Mouse (Mus musculus) ES-Bruce4 (cell line): ENCODE results near the gene Gucy2d. TPM values are rescaled to one million over a fixed set of nuclear protein-coding genes. Genes with fewer than 3 reads are reported as not detected.

Experiments used
- H3K27ac ChIP-seq: 2 replicates; pipeline ENCODE4 v1.5.1; 2012; ENCODE audit warnings: low read length, inconsistent platforms; ENCODE audit not compliant: insufficient read depth
- H3K27me3 ChIP-seq: 2 replicates; pipeline ENCODE4 v1.6.1; 2012; ENCODE audit warnings: mild to moderate bottlenecking, low read length, inconsistent platforms; ENCODE audit not compliant: control insufficient read depth, poor library complexity, insufficient read depth, severe bottlenecking
- H3K36me3 ChIP-seq: 2 replicates; pipeline ENCODE4 v1.6.1; 2012; ENCODE audit warnings: inconsistent platforms, mild to moderate bottlenecking, low read length, moderate library complexity; ENCODE audit not compliant: control insufficient read depth, poor library complexity, insufficient read depth, severe bottlenecking
- H3K4me1 ChIP-seq: one replicate; pipeline ENCODE4 v1.8.1; 2011; ENCODE audit warnings: low read length; ENCODE audit not compliant: control insufficient read depth, insufficient read depth
- H3K4me3 ChIP-seq: 2 replicates; pipeline ENCODE4 v1.5.1; 2011; ENCODE audit warnings: low read depth, mild to moderate bottlenecking, low read length
- H3K9ac ChIP-seq: 2 replicates; pipeline ENCODE4 v1.6.1; 2012; ENCODE audit warnings: low read depth, mild to moderate bottlenecking, inconsistent platforms; ENCODE audit not compliant: poor library complexity, severe bottlenecking
- H3K9me3 ChIP-seq: replicated peaks from 2 replicates; pipeline ENCODE4 v1.6.1; 2012; ENCODE audit warnings: mild to moderate bottlenecking, low read length, inconsistent platforms; ENCODE audit not compliant: control insufficient read depth, poor library complexity, insufficient read depth, severe bottlenecking
- CTCF ChIP-seq: IDR thresholded peaks from one replicate; pipeline ENCODE4 v1.8.1; 2011; ENCODE audit warnings: low read depth, low read length
- EP300 ChIP-seq: IDR thresholded peaks from 2 replicates; pipeline ENCODE4 v1.6.1; 2011; ENCODE audit warnings: low read depth, low read length; ENCODE audit not compliant: insufficient read depth
- POLR2A ChIP-seq: IDR thresholded peaks from one replicate; pipeline ENCODE4 v1.8.1; 2011; ENCODE audit warnings: low read length; ENCODE audit not compliant: insufficient read depth
- polyA plus RNA-seq: library from polyadenylated mRNA; stranded (reverse); fragments of >200 nt; gene quantifications from 2 replicates; pipeline ENCODE4 v1.2.4, GENCODE M21; 2011; ENCODE audit warnings: low read depth; ENCODE audit not compliant: missing spikeins, insufficient read depth, insufficient read length

Gucy2d gene
- polyA plus RNA-seq, 1 experiment, result not detected

DNA sequence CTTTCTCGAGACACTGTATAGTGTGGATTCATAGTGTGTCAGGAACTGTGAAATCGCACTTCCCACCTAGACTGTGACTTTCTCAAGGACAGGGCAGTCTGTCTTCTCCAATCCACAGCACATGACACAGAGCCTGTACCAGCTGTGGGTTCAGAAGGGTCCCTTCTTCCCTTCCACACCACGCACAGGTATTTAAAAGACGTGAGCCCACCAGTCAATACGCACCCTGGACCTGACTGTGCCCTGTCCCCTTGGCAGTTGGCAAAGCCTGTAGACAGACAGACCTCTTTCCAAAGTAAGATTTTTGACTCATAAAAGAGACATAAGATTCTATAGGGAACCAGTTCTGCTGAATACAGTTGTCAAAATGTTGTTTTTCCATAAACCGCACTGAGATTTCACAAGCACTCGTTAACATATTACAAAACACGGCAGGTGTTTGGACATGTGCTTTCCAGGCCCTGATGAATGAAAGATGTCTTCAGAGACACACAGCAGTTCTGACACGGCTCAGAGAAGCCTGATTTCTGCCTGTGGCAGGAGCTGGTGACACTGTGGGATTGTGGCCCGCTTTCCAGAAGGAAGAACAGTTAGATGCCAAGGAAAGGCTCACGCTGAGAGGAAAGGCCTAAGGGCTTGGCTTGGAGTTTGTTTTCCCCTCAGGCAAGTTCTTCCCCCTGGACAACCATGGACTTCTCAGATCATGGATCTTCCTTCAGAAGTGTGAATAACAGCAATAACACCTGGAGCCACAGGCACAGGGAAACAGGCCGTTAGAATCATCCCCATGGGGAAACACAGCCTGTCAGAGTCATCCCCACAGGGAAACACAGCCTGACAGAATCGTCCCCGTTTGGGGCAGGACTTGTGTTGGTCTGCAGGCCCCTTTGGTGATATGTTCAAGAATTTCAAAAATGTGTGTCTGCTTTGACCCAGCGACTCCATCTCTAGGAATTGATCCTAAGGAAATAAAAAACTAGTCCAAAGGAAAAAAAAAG lies 71.0 kb downstream of the Gucy2d start:
- Histone ChIP-seq H3K9ac (no peak overlapping the region), H3K4me1 (no peaks in the 10 kb centered on the region), H3K27ac (no peak overlapping the region), H3K9me3 (no peaks in the 10 kb centered on the region), H3K4me3 (no peak overlapping the region), H3K27me3 (no peaks in the 10 kb centered on the region), H3K36me3 (no peaks in the 10 kb centered on the region)
- no peak for TF ChIP-seq EP300
- TF ChIP-seq CTCF, result no peak
- TF ChIP-seq POLR2A, result no peak

DNA sequence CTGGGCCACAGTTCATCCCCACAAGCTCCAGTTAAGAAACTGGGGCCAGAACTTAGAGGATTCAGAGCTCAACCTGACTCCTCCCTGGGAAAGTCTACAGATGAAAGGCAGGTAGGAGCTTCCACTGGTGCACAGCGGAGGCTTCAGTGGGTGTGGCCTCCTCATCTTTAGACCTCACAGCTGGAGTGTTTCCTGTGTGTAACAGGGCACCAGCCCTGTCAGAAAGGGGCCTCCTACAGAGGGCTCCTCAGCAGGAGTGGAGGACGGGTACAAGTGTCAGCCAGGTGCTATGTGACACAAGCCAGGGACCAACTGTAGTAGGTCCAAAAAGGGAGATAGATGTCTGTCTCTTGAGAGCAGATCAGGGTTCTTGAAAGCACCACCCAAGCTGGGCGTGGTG lies 73.0 kb downstream of the Gucy2d start:
- no peak overlapping the region for H3K4me3 ChIP-seq
- TF ChIP-seq POLR2A (no peak), EP300 (no peak), CTCF (no peak)
- H3K9me3 ChIP-seq, result no peaks in the 10 kb centered on the region
- no peaks in the 10 kb centered on the region for H3K36me3 ChIP-seq
- H3K9ac ChIP-seq, result no peak overlapping the region
- no peaks in the 10 kb centered on the region for H3K4me1 ChIP-seq
- H3K27ac ChIP-seq, result no peak overlapping the region
- no peaks in the 10 kb centered on the region for H3K27me3 ChIP-seq

DNA sequence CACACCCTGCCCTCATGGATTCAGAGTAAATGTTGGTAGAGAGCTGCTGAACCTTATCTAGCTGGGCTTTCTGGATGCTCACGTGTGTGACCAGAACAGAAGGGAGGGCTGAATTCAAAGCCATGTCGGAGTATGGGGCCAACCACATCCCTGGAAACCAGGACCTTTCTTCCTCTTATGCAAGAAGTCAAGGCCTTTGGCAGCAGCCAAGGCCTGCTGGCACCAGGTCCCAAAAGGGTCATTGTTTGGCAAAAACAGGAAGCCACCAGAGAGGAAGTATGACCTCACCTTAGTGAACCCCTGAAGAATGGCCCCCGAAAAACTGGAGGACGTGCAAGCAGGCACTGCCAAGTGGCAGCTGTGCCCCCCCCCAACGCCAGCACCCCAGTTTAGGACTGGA lies 82.4 kb downstream of the Gucy2d start:
- Histone ChIP-seq H3K27ac (no peak overlapping the region), H3K9me3 (no peaks in the 10 kb centered on the region), H3K36me3 (no peaks in the 10 kb centered on the region), H3K4me3 (no peak overlapping the region), H3K27me3 (no peaks in the 10 kb centered on the region), H3K9ac (no peak overlapping the region), H3K4me1 (no peaks in the 10 kb centered on the region)
- TF ChIP-seq EP300 (no peak), POLR2A (no peak), CTCF (no peak)

DNA sequence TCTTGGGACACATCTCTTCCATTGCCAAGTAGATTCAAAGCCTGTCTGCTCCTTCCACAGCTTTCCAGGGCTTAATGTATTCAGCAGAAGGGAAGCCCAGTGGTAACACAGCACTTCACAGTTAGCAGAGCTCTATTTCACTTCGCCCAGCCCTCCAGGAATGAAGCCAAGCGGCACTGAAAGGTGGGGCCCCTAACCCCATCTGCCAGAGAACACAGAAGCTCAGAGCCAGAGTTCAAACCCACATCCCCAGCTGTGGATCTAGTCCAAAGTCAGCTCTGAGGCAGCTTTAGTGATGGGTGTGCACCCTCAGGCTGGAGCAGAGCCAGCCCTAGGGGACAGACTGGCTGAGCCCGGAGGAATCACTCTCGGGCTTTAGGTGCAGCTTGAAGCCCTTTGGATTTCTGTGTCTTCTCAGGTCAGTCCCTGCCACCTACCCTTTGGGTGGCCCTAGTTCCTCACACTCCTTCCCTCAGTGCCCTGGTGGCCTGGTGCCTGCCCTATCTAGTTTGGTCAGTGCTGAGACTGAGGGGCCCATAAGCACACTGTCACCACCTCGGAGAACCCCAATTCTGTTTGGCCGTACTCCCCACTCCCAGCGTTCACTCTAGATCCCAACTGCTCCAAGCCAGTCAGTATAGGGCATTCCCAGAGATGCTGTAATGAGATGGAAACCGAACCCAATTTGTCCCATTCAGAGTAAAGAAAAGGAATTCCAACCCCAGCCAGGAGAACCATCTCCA lies 83.0 kb downstream of the Gucy2d start:
- no peak for TF ChIP-seq EP300
- no peak for TF ChIP-seq CTCF
- no peak for TF ChIP-seq POLR2A
- Histone ChIP-seq H3K9ac (no peak overlapping the region), H3K27ac (no peak overlapping the region)

DNA sequence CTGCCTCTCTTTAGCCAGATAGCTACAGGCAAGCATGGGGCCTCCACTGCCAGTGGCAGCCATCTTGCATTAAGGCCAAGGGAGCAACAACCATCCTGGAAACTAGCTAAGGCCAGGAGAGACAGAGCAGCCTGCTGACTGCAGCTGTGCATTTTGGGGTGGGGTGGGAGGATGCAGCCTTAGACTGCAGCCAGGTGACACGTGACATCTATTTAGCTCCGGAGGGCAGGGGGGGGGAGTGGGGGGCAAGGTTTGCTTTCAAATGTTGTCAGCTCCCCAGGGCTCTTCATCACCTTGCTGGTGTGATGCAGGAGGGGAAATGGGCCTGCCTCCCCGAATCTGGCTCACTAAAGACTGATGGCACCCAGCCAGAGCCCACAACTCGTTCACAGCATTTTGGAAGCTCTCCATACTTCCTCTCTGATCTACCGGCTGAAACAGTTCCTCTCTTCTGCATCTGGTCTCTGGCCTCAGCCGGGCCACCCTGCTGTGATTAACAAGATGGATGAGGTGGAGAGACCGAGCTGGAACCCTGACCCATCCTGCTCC lies 83.7 kb downstream of the Gucy2d start:
- Histone ChIP-seq H3K4me1 (no peaks in the 10 kb centered on the region), H3K27me3 (no peaks in the 10 kb centered on the region), H3K36me3 (no peaks in the 10 kb centered on the region), H3K9ac (no peak overlapping the region), H3K27ac (no peak overlapping the region), H3K9me3 (no peaks in the 10 kb centered on the region), H3K4me3 (no peak overlapping the region)
- TF ChIP-seq EP300 (no peak), POLR2A (no peak), CTCF (no peak)

More for the DNA sequence above, 83.0 kb downstream of the Gucy2d start:
- Histone ChIP-seq H3K36me3 (no peaks in the 10 kb centered on the region), H3K4me1 (no peaks in the 10 kb centered on the region), H3K4me3 (no peak overlapping the region), H3K27me3 (no peaks in the 10 kb centered on the region), H3K9me3 (no peaks in the 10 kb centered on the region)

DNA sequence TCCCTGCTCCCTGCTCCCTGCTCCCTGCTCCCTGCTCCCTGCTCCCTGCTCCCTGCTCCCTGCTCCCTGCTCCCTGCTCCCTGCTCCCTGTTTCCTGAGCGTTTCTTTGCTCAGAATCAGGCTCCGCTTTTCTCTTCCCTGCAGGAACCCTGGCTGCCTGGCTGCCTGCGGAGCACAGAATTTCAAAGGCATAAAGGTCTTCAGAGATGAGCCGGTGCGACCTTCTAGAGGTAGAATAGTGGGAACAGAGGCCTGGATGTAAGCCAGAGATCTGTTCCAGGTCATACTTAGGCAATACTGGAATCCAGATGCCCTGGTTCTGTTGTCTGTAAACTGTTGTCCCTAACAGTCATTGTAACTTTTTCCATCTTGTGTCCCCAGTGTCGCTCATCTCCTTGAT lies 84.2 kb downstream of the Gucy2d start:
- Histone ChIP-seq H3K27ac (no peak overlapping the region), H3K9me3 (no peaks in the 10 kb centered on the region)
- TF ChIP-seq POLR2A, result no peak
- no peak for TF ChIP-seq CTCF
- TF ChIP-seq EP300, result no peak

More for the DNA sequence above, 84.2 kb downstream of the Gucy2d start:
- Histone ChIP-seq H3K4me3 (no peak overlapping the region), H3K9ac (no peak overlapping the region), H3K36me3 (no peaks in the 10 kb centered on the region), H3K4me1 (no peaks in the 10 kb centered on the region), H3K27me3 (no peaks in the 10 kb centered on the region)
